ENCODE assay signal across 13 mouse cellular contexts in genomic region chr1:131419307-131419706, GRCm38 (mm10).
DNase-seq lines count a peak whose midpoint lies in the region; ATAC-seq and TF ChIP-seq lines count a peak whose summit lies in the region.
"Had no signal": no experiment of that assay in that cellular context is flagged by ENCODE, and none has a peak within 500 bp of the region (broad histone marks: within the 10 kb centered on the region; RNA-seq: fewer than 3 reads in every experiment).

No protein-coding gene starts in this region.

- peak overlapping the region; percentile 7; the same call in 1 of the 2 replicates for H3K27ac ChIP-seq in heart, embryonic 11.5 days (ENCODE audit: low read depth, low read length)
- peak overlapping the region; percentile 4; the same call in 1 of the 2 replicates for H3K27ac ChIP-seq in midbrain, embryonic 16.5 days (ENCODE audit: low read length)
- H3K27ac ChIP-seq in midbrain, embryonic 11.5 days (ENCODE audit: low read depth, low read length) = no peak overlapping the region
- peak overlapping the region; percentile 46 to 53; a peak in 2 of 4 replicates for H3K27ac ChIP-seq in heart, embryonic 14.5 days (replicated peaks in 1 of 2; ENCODE audit: control insufficient read depth in 1 of 2, insufficient read depth in 1 of 2, low read depth in 2 of 2, low read length in 2 of 2)
- no peak overlapping the region for H3K27ac ChIP-seq in layer of hippocampus, adult 2 months
- no peak overlapping the region for H3K27ac ChIP-seq in kidney, embryonic 15.5 days

- no peaks in the 10 kb centered on the region for H3K27me3 ChIP-seq in heart, embryonic 11.5 days (ENCODE audit: control insufficient read depth, insufficient read depth, low read length)
- no peaks in the 10 kb centered on the region for H3K27me3 ChIP-seq in midbrain, embryonic 16.5 days (ENCODE audit: control insufficient read depth, insufficient read depth, low read depth, low read length)
- H3K27me3 ChIP-seq in midbrain, embryonic 11.5 days (ENCODE audit: control insufficient read depth, insufficient read depth, low read length) = no peaks in the 10 kb centered on the region
- H3K27me3 ChIP-seq in heart, embryonic 14.5 days (ENCODE audit: control insufficient read depth, insufficient read depth, low read length) = no peaks in the 10 kb centered on the region
- H3K27me3 ChIP-seq in kidney, embryonic 15.5 days = no peaks in the 10 kb centered on the region
- H3K27me3 ChIP-seq: Patski had no signal

- ATAC-seq in heart, embryonic 11.5 days (replicated peaks; ENCODE audit: insufficient number of reproducible peaks, low FRiP score, low TSS enrichment) = no peak
- no peak for ATAC-seq in midbrain, embryonic 16.5 days
- ATAC-seq in midbrain, embryonic 11.5 days (ENCODE audit: low FRiP score) = no peak
- ATAC-seq in heart, embryonic 14.5 days (ENCODE audit: insufficient number of reproducible peaks, insufficient read depth, low FRiP score, low read depth) = no peak
- no peak for ATAC-seq in kidney, embryonic 15.5 days (replicated peaks; ENCODE audit: low FRiP score)
- ATAC-seq: CD4-positive, CD25-positive, alpha-beta regulatory T cell, adult 4 months; intestine, embryonic 16.5 days; Patski had no signal

- no peak for TF ChIP-seq CTCF in layer of hippocampus, adult 2 months (conservative IDR thresholded peaks at IDR 0.05)

- H3K36me3 ChIP-seq in heart, embryonic 11.5 days (ENCODE audit: control insufficient read depth, insufficient read depth, low read length) = no peaks in the 10 kb centered on the region
- H3K36me3 ChIP-seq in midbrain, embryonic 16.5 days (ENCODE audit: control insufficient read depth, insufficient read depth, low read length) = no peaks in the 10 kb centered on the region
- no peaks in the 10 kb centered on the region for H3K36me3 ChIP-seq in midbrain, embryonic 11.5 days (ENCODE audit: control insufficient read depth, insufficient read depth, low read length)
- H3K36me3 ChIP-seq in heart, embryonic 14.5 days (ENCODE audit: control insufficient read depth, insufficient read depth, low read length) = no peaks in the 10 kb centered on the region; the same call in 1 of the 2 replicates
- H3K36me3 ChIP-seq in kidney, embryonic 15.5 days = 0 out of 2 replicates have a peak, but pooled peaks cover 4% of the 10 kb centered on the region

- 9% methylated on average over 3 of the region's 3 CpGs for WGBS in heart, embryonic 11.5 days (ENCODE audit: insufficient replicate concordance)
- 44% methylated on average over 3 of the region's 3 CpGs for WGBS in midbrain, embryonic 16.5 days
- 77% methylated on average over 3 of the region's 3 CpGs for WGBS in midbrain, embryonic 11.5 days
- 3% methylated on average over 3 of the region's 3 CpGs for WGBS in heart, embryonic 14.5 days
- WGBS in kidney, embryonic 15.5 days = 25% methylated on average over 3 of the region's 3 CpGs

- DNase-seq in heart, postnatal 14 days = no peak
- no peak for DNase-seq in midbrain, embryonic 11.5 days (ENCODE audit: low spot score, missing footprints)
- DNase-seq in adipocyte (ENCODE audit: low spot score) = no peak
- DNase-seq in layer of hippocampus, adult 2 months (ENCODE audit: low spot score in 2 of 2) = no peak
- DNase-seq: adrenal gland, adult 2 months; kidney, postnatal 36 days had no signal

- no peak overlapping the region for H3K4me2 ChIP-seq in heart, embryonic 11.5 days
- H3K4me2 ChIP-seq in midbrain, embryonic 16.5 days (ENCODE audit: low read length) = no peak overlapping the region
- no peak overlapping the region for H3K4me2 ChIP-seq in midbrain, embryonic 11.5 days
- H3K4me2 ChIP-seq in heart, embryonic 14.5 days (ENCODE audit: low read length) = peak overlapping the region; percentile 2; the same call in 1 of the 2 replicates
- H3K4me2 ChIP-seq in kidney, embryonic 15.5 days = no peak overlapping the region

- peaks cover 44% of the 10 kb centered on the region for H3K4me1 ChIP-seq in heart, embryonic 11.5 days (ENCODE audit: control insufficient read depth, insufficient read depth, low read length)
- H3K4me1 ChIP-seq in midbrain, embryonic 16.5 days (ENCODE audit: control insufficient read depth, insufficient read depth, low read length) = peaks cover 31% of the 10 kb centered on the region
- no peaks in the 10 kb centered on the region for H3K4me1 ChIP-seq in midbrain, embryonic 11.5 days (ENCODE audit: control insufficient read depth, insufficient read depth, low read length)
- peaks cover 12 to 69% of the 10 kb centered on the region in 2 experiments for H3K4me1 ChIP-seq in heart, embryonic 14.5 days (ENCODE audit: control insufficient read depth in 2 of 2, insufficient read depth in 2 of 2, low read length in 2 of 2)
- 0 out of 2 replicates have a peak, but pooled peaks cover 3% of the 10 kb centered on the region for H3K4me1 ChIP-seq in kidney, embryonic 15.5 days

- no peak overlapping the region for H3K9ac ChIP-seq in heart, embryonic 11.5 days (ENCODE audit: low read depth, low read length)
- no peak overlapping the region for H3K9ac ChIP-seq in midbrain, embryonic 16.5 days (ENCODE audit: low read depth, low read length)
- H3K9ac ChIP-seq in midbrain, embryonic 11.5 days (ENCODE audit: low read length) = no peak overlapping the region
- H3K9ac ChIP-seq in heart, embryonic 14.5 days (ENCODE audit: low read length) = no peak overlapping the region
- H3K9ac ChIP-seq in kidney, embryonic 15.5 days = no peak overlapping the region

- no peak overlapping the region for H3K4me3 ChIP-seq in heart, embryonic 11.5 days (ENCODE audit: low read depth, low read length)
- no peak overlapping the region for H3K4me3 ChIP-seq in midbrain, embryonic 16.5 days (ENCODE audit: low read depth, low read length)
- no peak overlapping the region for H3K4me3 ChIP-seq in midbrain, embryonic 11.5 days (ENCODE audit: low read depth, low read length)
- H3K4me3 ChIP-seq in heart, embryonic 14.5 days (ENCODE audit: control insufficient read depth in 1 of 2, insufficient read depth in 1 of 2, low read depth in 1 of 2, low read length in 2 of 2) = no peak overlapping the region
- H3K4me3 ChIP-seq in layer of hippocampus, adult 2 months = no peak overlapping the region
- H3K4me3 ChIP-seq in kidney, embryonic 15.5 days (replicated peaks) = no peak overlapping the region

- intact Hi-C loops in heart, postnatal 14 days (cut with DNase I) = no loop called here

- no peaks in the 10 kb centered on the region for H3K9me3 ChIP-seq in heart, embryonic 11.5 days (replicated peaks; ENCODE audit: control insufficient read depth, low read length)
- no peaks in the 10 kb centered on the region for H3K9me3 ChIP-seq in midbrain, embryonic 16.5 days (replicated peaks; ENCODE audit: control insufficient read depth, low read length, poor library complexity, severe bottlenecking)
- no peaks in the 10 kb centered on the region for H3K9me3 ChIP-seq in midbrain, embryonic 11.5 days (ENCODE audit: control insufficient read depth, low read length)
- no peaks in the 10 kb centered on the region for H3K9me3 ChIP-seq in heart, embryonic 14.5 days (ENCODE audit: control insufficient read depth, low read length)
- no peaks in the 10 kb centered on the region for H3K9me3 ChIP-seq in kidney, embryonic 15.5 days (replicated peaks)

Comparison
In these comparisons a context has a peak if more than half of its experiments do, and no peak if none do; other contexts are left out.
1. H3K27ac ChIP-seq: peak in heart, embryonic 11.5 days (single experiment), midbrain, embryonic 16.5 days (single experiment) and heart, embryonic 14.5 days (2 of 2); none in midbrain, embryonic 11.5 days (single experiment), layer of hippocampus, adult 2 months (single experiment) and kidney, embryonic 15.5 days (single experiment).